Mouse (Mus musculus): ENCODE data around the gene Dbil5.
"Not testable (repeated sequence)": the region's sequence is repeated elsewhere in the genome, so short reads cannot be mapped to it uniquely, and the experiment has no call there.

The Dbil5 gene

GRCm38 (mm10) chr11:76217390-76217800 lies at the start of gene Dbil5, which contains the start of gene Gemin4:
Gene Dbil5, plus strand, starts transcription at chr11:76217608.
Gene Gemin4, minus strand, starts transcription at chr11:76217664.
- peak; percentile 97 for DNase-seq (ENCODE audit: low spot score in 2 of 2)

GRCm38 (mm10) chr11:76168976-76169375 lies 48.4 kb upstream of the Dbil5 start:
- DNase-seq (ENCODE audit: low spot score in 2 of 2), result peak; percentile 38 to 44

- DNase-seq (ENCODE audit: low spot score in 2 of 2), result no peak
These were observed 47.2 kb upstream of the Dbil5 start for GRCm38 (mm10) chr11:76170207-76170606.

- peak; percentile 67 to 71 for DNase-seq (ENCODE audit: low spot score in 2 of 2)
These were observed 38.5 kb upstream of the Dbil5 start for GRCm38 (mm10) chr11:76178726-76179494.

GRCm38 (mm10) chr11:76179495-76180145 lies 37.8 kb upstream of the Dbil5 start, which contains the start of the genes Vps53 and Fam57a:
Gene Vps53, minus strand, starts transcription at chr11:76179647.
Gene Fam57a, plus strand, starts transcription at chr11:76179671.
- DNase-seq (ENCODE audit: low spot score in 2 of 2), result peak; percentile 90 to 92

GRCm38 (mm10) chr11:76180146-76180540 lies 37.3 kb upstream of the Dbil5 start:
- no peak for DNase-seq (ENCODE audit: low spot score in 2 of 2)

- no peak for DNase-seq (ENCODE audit: low spot score in 2 of 2)
These were observed 33.7 kb upstream of the Dbil5 start for GRCm38 (mm10) chr11:76183745-76184144.

GRCm38 (mm10) chr11:76186908-76187307 lies 30.5 kb upstream of the Dbil5 start:
- no peak for DNase-seq (ENCODE audit: low spot score in 2 of 2)

GRCm38 (mm10) chr11:76196275-76196976 lies 21.0 kb upstream of the Dbil5 start:
- no peak for DNase-seq (ENCODE audit: low spot score in 2 of 2)

- no peak for DNase-seq (ENCODE audit: low spot score in 2 of 2)
These were observed 20.4 kb upstream of the Dbil5 start for GRCm38 (mm10) chr11:76196977-76197469.

- DNase-seq (ENCODE audit: low spot score in 2 of 2), result peak; percentile 89 to 90
These were observed 15.4 kb upstream of the Dbil5 start for GRCm38 (mm10) chr11:76201761-76202674.

GRCm38 (mm10) chr11:76206793-76207192 lies 10.6 kb upstream of the Dbil5 start:
- no peak for DNase-seq (ENCODE audit: low spot score in 2 of 2)

GRCm38 (mm10) chr11:76210228-76210985 lies 7.0 kb upstream of the Dbil5 start:
- DNase-seq (ENCODE audit: low spot score in 2 of 2), result no peak

- DNase-seq (ENCODE audit: low spot score in 2 of 2), result not testable (repeated sequence)
These were observed 5.8 kb upstream of the Dbil5 start for GRCm38 (mm10) chr11:76211595-76211994.

- DNase-seq (ENCODE audit: low spot score in 2 of 2), result no peak
These were observed 3.6 kb upstream of the Dbil5 start for GRCm38 (mm10) chr11:76213841-76214240.

GRCm38 (mm10) chr11:76215011-76215410 lies 2.4 kb upstream of the Dbil5 start:
- no peak for DNase-seq (ENCODE audit: low spot score in 2 of 2)

- DNase-seq (ENCODE audit: low spot score in 2 of 2), result no peak
These were observed 1.3 kb upstream of the Dbil5 start for GRCm38 (mm10) chr11:76216049-76216540.

- DNase-seq (ENCODE audit: low spot score in 2 of 2), result peak in 1 of 2 experiments; percentile 60
These were observed 573 bp upstream of the Dbil5 start for GRCm38 (mm10) chr11:76216681-76217389.

- DNase-seq (ENCODE audit: low spot score in 2 of 2), result no peak
These were observed 7.2 kb downstream of the Dbil5 start for GRCm38 (mm10) chr11:76224631-76225030.
